Mouse (Mus musculus): Measurements from ENCODE around the gene Mapkapk5.

DNA sequence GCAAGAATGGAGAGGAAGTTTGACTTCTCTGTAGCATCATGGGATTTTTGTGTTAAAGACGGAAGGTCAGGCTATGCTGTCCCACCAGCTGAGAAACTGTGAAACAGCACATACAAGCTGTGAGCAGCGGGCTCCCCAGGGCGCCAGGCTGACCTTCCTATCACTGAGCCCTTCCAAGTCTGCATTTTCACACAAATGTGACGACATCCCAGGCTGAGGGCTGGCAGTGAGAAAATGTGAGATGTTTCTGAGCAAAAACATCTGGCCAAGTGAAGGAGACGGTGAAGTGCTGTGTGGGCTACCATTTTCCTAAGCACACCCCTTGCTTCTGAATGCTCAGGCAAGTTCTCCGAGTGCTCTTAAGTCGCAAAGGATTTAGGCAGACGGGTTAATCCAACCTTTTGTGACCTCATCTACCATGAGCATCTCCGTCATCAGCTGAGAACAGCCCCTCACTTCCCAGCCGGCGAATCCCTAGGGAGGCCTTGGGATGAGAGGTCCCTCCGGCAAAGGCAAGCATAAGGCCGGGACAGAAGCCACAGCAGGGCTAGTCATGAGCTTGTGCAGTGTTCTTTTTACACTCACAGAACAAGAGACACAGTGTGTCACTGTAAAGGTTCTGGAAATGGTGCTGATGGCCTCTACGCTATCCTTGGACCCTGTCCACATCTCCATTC is 19.8 kb downstream of the Mapkapk5 start:
- no peak for TF ChIP-seq CTCF (IDR thresholded peaks at IDR 0.05; ENCODE audit: insufficient read depth, low read length)
- TF ChIP-seq POLR2A (IDR thresholded peaks at IDR 0.05; ENCODE audit: borderline replicate concordance, extremely low read depth, low read depth, low read length) = no peak

Measured in lung, adult 2 months (tissue).